Mouse (Mus musculus): ENCODE results near the gene Arhgap22. TPM values are rescaled to one million over a fixed set of nuclear protein-coding genes. Genes with fewer than 3 reads are reported as not detected.
A peak's percentile ranks its signal among the peaks of the same experiment; 100 is the strongest.

The Arhgap22 gene
- polyA plus RNA-seq, 1 experiment from 2014 or later: 4.5 TPM

DNA sequence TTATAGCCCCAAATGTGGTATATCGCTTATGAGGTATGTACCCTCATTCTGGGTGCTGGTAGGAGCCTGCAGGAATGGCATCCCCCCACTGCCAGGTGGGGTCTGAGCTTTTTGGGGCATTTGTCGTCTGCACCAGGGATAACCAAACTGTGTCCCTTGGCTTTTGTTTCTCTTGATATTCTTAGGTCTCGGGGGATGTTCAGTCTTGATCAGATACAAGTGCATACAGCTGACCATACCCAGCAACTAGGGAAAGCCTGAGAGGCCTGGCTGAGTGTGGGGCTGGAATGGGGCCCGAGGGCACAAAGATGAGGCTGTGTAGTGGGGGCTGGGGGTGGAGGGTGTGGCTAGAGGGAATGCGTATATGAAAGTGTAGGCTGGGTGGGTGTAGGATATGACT, 149.8 kb downstream of the Arhgap22 start:
- 0 out of 2 replicates have a peak, but pooled peaks cover 6% of the 10 kb centered on the region for H3K27me3 ChIP-seq (ENCODE audit: control insufficient read depth, insufficient read depth, low read length)
- H3K9ac ChIP-seq (ENCODE audit: low read depth, low read length): no peak overlapping the region
- H3K27ac ChIP-seq (ENCODE audit: low read depth, low read length): no peak overlapping the region
- H3K9me3 ChIP-seq (replicated peaks; ENCODE audit: control insufficient read depth, low read length): no peaks in the 10 kb centered on the region
- WGBS (ENCODE audit: insufficient replicate concordance): 68% methylated on average over 5 of the region's 5 CpGs
- peaks cover 15% of the 10 kb centered on the region for H3K4me1 ChIP-seq (ENCODE audit: control insufficient read depth, insufficient read depth, low read length)
- ATAC-seq (replicated peaks; ENCODE audit: insufficient number of reproducible peaks, low FRiP score, low TSS enrichment): no peak
- H3K4me3 ChIP-seq (ENCODE audit: low read depth, low read length): no peak overlapping the region
- no peaks in the 10 kb centered on the region for H3K36me3 ChIP-seq (ENCODE audit: control insufficient read depth, insufficient read depth, low read length)
- H3K4me2 ChIP-seq: peak overlapping the region; percentile 52

- Histone ChIP-seq H3K4me3 (ENCODE audit: low read depth, low read length) (no peak overlapping the region), H3K9ac (ENCODE audit: low read depth, low read length) (no peak overlapping the region), H3K4me1 (ENCODE audit: control insufficient read depth, insufficient read depth, low read length) (peaks cover 15% of the 10 kb centered on the region), H3K27ac (ENCODE audit: low read depth, low read length) (no peak overlapping the region), H3K4me2 (no peak overlapping the region), H3K36me3 (ENCODE audit: control insufficient read depth, insufficient read depth, low read length) (no peaks in the 10 kb centered on the region), H3K9me3 (replicated peaks; ENCODE audit: control insufficient read depth, low read length) (no peaks in the 10 kb centered on the region), H3K27me3 (ENCODE audit: control insufficient read depth, insufficient read depth, low read length) (0 out of 2 replicates have a peak, but pooled peaks cover 3% of the 10 kb centered on the region)
- 88% methylated on average over 2 of the region's 2 CpGs for whole genome bisulfite sequencing (ENCODE audit: insufficient replicate concordance)
- ATAC-seq (replicated peaks; ENCODE audit: insufficient number of reproducible peaks, low FRiP score, low TSS enrichment): no peak
Measured at GRCm38 (mm10) chr14:33364061-33364460, 150.2 kb downstream of the Arhgap22 start.

DNA sequence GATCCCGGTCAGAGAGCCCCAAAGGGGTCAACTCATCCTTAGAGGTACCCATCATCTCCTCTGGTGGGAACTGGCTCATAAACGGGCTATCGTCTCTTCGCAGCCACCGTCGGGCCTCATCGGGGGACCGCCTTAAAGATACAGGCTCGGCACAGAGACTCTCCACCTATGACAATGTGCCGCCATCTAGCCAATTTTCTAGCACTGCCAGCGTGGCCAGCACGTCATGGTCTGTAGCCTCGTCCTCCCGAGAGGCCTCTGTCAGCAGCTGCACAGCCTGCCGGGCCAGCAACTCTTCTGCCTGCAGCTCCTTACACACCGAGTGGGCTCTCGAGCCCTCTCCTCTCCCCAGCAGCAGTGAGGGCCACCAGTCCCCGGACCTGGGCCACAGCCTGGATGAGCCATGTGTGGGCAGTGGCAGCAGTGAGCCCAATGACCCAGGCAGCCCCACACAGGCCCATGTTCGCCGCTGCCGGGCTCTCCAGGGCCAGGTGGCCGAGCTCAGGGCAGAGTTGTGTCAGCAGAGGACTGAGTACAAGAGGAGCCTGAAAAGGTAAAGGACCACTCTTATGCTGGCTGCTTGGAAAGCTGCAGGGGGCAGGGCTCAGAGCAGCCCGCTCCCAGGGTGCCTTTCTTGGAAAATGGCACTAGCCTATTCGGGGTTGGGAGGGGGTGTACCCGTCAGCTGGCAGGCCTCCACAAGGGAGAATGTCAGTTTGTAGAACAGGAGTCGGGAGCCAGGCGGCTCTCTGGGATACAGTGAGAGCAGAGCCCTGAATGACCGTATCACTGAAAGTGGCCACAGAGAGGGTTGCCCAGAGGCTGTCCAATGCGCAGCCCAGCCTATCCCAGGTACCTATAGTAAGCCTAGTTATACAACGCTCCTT, 153.3 kb downstream of the Arhgap22 start:
- 76% methylated on average over 30 of the region's 30 CpGs for WGBS (ENCODE audit: insufficient replicate concordance)
- H3K9me3 ChIP-seq (replicated peaks; ENCODE audit: control insufficient read depth, low read length): no peaks in the 10 kb centered on the region
- H3K27ac ChIP-seq (ENCODE audit: low read depth, low read length): no peak overlapping the region
- no peak overlapping the region for H3K9ac ChIP-seq (ENCODE audit: low read depth, low read length)
- no peak for ATAC-seq (replicated peaks; ENCODE audit: insufficient number of reproducible peaks, low FRiP score, low TSS enrichment)
- H3K4me2 ChIP-seq: no peak overlapping the region
- no peak overlapping the region for H3K4me3 ChIP-seq (ENCODE audit: low read depth, low read length)
- no peaks in the 10 kb centered on the region for H3K36me3 ChIP-seq (ENCODE audit: control insufficient read depth, insufficient read depth, low read length)
- H3K27me3 ChIP-seq (ENCODE audit: control insufficient read depth, insufficient read depth, low read length): 0 out of 2 replicates have a peak, but pooled peaks cover 2% of the 10 kb centered on the region
- H3K4me1 ChIP-seq (ENCODE audit: control insufficient read depth, insufficient read depth, low read length): peaks cover 21% of the 10 kb centered on the region

DNA sequence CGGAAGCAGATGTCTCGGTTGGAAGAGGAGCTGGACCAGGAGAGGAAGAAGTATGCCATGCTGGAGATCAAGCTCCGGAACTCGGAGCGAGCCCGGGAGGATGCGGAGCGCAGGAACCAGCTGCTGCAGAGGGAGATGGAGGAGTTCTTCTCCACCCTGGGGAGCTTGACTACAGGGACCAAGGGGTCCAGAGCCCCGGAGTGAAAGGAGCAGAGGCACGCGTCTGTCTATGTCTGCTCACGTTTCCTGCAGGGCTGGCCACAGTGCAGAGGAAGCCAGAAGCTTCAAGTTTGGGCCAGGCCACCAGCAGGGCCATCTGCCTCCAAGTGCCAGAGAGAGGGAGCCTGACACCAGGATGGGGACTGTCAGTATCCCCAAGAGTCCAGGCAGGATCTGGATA, 155.5 kb downstream of the Arhgap22 start:
- H3K36me3 ChIP-seq (ENCODE audit: control insufficient read depth, insufficient read depth, low read length): no peaks in the 10 kb centered on the region
- ATAC-seq (replicated peaks; ENCODE audit: insufficient number of reproducible peaks, low FRiP score, low TSS enrichment): no peak
- no peak overlapping the region for H3K27ac ChIP-seq (ENCODE audit: low read depth, low read length)
- H3K4me1 ChIP-seq (ENCODE audit: control insufficient read depth, insufficient read depth, low read length): peaks cover 7% of the 10 kb centered on the region; the same call in 1 of the 2 replicates
- H3K9ac ChIP-seq (ENCODE audit: low read depth, low read length): no peak overlapping the region
- H3K4me3 ChIP-seq (ENCODE audit: low read depth, low read length): no peak overlapping the region
- no peaks in the 10 kb centered on the region for H3K27me3 ChIP-seq (ENCODE audit: control insufficient read depth, insufficient read depth, low read length)
- no peaks in the 10 kb centered on the region for H3K9me3 ChIP-seq (replicated peaks; ENCODE audit: control insufficient read depth, low read length)
- 79% methylated on average over 12 of the region's 12 CpGs for WGBS (ENCODE audit: insufficient replicate concordance)
- no peak overlapping the region for H3K4me2 ChIP-seq

DNA sequence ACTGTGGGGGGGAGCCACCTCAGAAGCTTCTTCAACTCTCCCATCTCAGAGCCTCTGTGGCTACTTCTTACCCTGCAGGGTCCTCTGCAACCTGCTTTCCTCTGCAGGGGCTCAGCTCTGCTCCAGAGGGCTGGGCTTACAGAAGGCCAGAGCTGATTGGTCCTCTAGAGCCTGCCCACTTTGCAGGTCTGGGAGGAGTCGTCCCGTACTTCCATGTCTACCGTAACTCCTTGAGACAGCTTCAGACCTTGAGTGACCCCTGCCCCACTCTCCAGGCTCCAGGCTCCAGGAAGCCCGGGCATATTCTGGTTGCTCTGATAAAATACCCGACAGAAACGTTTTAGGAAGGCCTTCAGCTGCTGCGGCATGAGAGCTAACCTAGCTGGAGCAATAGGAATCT, 156.2 kb downstream of the Arhgap22 start:
- Histone ChIP-seq H3K4me1 (ENCODE audit: control insufficient read depth, insufficient read depth, low read length) (peaks cover 7% of the 10 kb centered on the region; the same call in 1 of the 2 replicates), H3K27ac (ENCODE audit: low read depth, low read length) (no peak overlapping the region), H3K9ac (ENCODE audit: low read depth, low read length) (0 out of 2 replicates have a peak overlapping the region, but pooled peaks have one; percentile 43), H3K9me3 (replicated peaks; ENCODE audit: control insufficient read depth, low read length) (no peaks in the 10 kb centered on the region), H3K4me2 (peak overlapping the region; percentile 60), H3K4me3 (ENCODE audit: low read depth, low read length) (no peak overlapping the region), H3K27me3 (ENCODE audit: control insufficient read depth, insufficient read depth, low read length) (no peaks in the 10 kb centered on the region), H3K36me3 (ENCODE audit: control insufficient read depth, insufficient read depth, low read length) (no peaks in the 10 kb centered on the region)
- WGBS (ENCODE audit: insufficient replicate concordance): 5% methylated on average over 7 of the region's 7 CpGs
- no peak; the same call in 1 of the 2 replicates for ATAC-seq (replicated peaks; ENCODE audit: insufficient number of reproducible peaks, low FRiP score, low TSS enrichment)

DNA sequence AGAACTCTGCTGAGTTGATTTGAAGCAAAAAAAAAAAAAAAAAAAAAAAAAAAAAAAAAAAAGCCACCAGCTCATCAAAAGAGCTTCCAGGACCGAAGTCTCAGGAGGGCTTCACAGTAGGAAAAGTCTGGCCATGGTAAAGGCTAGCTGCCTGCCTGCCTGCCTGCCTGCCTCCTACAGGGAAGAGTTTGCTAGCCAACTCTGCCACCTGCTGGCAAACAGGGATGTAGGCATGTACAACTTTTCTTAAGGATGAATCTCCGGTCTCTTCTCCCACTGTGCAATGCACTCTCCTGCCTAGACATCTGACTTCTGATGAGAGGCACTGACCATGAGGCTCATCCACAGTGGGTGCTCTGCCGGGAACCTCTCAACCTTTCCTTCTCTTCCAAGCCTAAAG, 157.4 kb downstream of the Arhgap22 start:
- Histone ChIP-seq H3K4me2 (no peak overlapping the region), H3K36me3 (ENCODE audit: control insufficient read depth, insufficient read depth, low read length) (no peaks in the 10 kb centered on the region), H3K27me3 (ENCODE audit: control insufficient read depth, insufficient read depth, low read length) (no peaks in the 10 kb centered on the region), H3K9me3 (replicated peaks; ENCODE audit: control insufficient read depth, low read length) (no peaks in the 10 kb centered on the region), H3K4me3 (ENCODE audit: low read depth, low read length) (no peak overlapping the region), H3K27ac (ENCODE audit: low read depth, low read length) (no peak overlapping the region), H3K9ac (ENCODE audit: low read depth, low read length) (no peak overlapping the region), H3K4me1 (ENCODE audit: control insufficient read depth, insufficient read depth, low read length) (peaks cover 7% of the 10 kb centered on the region; the same call in 1 of the 2 replicates)
- 18% methylated on average over 3 of the region's 3 CpGs for WGBS (ENCODE audit: insufficient replicate concordance)
- ATAC-seq (replicated peaks; ENCODE audit: insufficient number of reproducible peaks, low FRiP score, low TSS enrichment): no peak

DNA sequence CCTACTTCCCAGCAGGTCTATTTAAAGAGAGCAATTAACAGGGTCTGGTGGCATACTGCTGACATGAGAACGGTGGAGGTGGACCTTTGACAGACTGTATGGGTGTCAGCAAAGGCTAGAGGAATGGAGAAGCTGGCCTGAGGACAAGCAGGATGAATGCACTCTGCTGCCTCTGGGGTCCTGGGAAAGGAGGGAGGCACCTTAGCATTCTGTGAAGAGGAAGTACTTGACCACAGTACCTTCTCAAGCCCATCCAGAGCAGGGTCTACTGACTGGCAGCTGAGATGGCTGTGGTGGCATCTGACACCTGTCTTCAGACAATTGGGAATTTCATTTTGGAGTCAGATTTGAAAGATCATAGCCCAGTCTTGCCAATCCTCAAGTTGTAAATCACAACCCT, 159.4 kb downstream of the Arhgap22 start:
- Histone ChIP-seq H3K27ac (ENCODE audit: low read depth, low read length) (no peak overlapping the region), H3K27me3 (ENCODE audit: control insufficient read depth, insufficient read depth, low read length) (no peaks in the 10 kb centered on the region), H3K9ac (ENCODE audit: low read depth, low read length) (no peak overlapping the region), H3K36me3 (ENCODE audit: control insufficient read depth, insufficient read depth, low read length) (no peaks in the 10 kb centered on the region), H3K4me1 (ENCODE audit: control insufficient read depth, insufficient read depth, low read length) (peaks cover 7% of the 10 kb centered on the region; the same call in 1 of the 2 replicates), H3K4me2 (no peak overlapping the region), H3K9me3 (replicated peaks; ENCODE audit: control insufficient read depth, low read length) (no peaks in the 10 kb centered on the region), H3K4me3 (ENCODE audit: low read depth, low read length) (no peak overlapping the region)
- ATAC-seq (replicated peaks; ENCODE audit: insufficient number of reproducible peaks, low FRiP score, low TSS enrichment): no peak; the same call in 1 of the 2 replicates
- 33% methylated on average over 1 of the region's 1 CpGs for WGBS (ENCODE audit: insufficient replicate concordance)

- H3K27ac ChIP-seq (ENCODE audit: low read depth, low read length): no peak overlapping the region
- no peak overlapping the region for H3K4me3 ChIP-seq (ENCODE audit: low read depth, low read length)
- 76% methylated on average over 1 of the region's 1 CpGs for WGBS (ENCODE audit: insufficient replicate concordance)
- no peaks in the 10 kb centered on the region for H3K36me3 ChIP-seq (ENCODE audit: control insufficient read depth, insufficient read depth, low read length)
- H3K9ac ChIP-seq (ENCODE audit: low read depth, low read length): no peak overlapping the region
- H3K27me3 ChIP-seq (ENCODE audit: control insufficient read depth, insufficient read depth, low read length): no peaks in the 10 kb centered on the region
- ATAC-seq (replicated peaks; ENCODE audit: insufficient number of reproducible peaks, low FRiP score, low TSS enrichment): no peak
- H3K9me3 ChIP-seq (replicated peaks; ENCODE audit: control insufficient read depth, low read length): no peaks in the 10 kb centered on the region
- H3K4me2 ChIP-seq: no peak overlapping the region
- peaks cover 7% of the 10 kb centered on the region; the same call in 1 of the 2 replicates for H3K4me1 ChIP-seq (ENCODE audit: control insufficient read depth, insufficient read depth, low read length)
Measured at GRCm38 (mm10) chr14:33374089-33374488, 160.3 kb downstream of the Arhgap22 start.
